Mouse (Mus musculus): ENCODE data around the gene Rnf146.

Gene Rnf146

GRCm38 (mm10) chr10:29362197-29362900 lies at the start of gene Rnf146:
Gene Rnf146, minus strand, starts transcription at chr10:29362442.
- no peak for DNase-seq (ENCODE audit: low read depth)

- no peak for DNase-seq (ENCODE audit: low read depth)
These were observed 40.5 kb upstream of the Rnf146 start for GRCm38 (mm10) chr10:29402656-29403268.

GRCm38 (mm10) chr10:29394890-29395289 lies 32.6 kb upstream of the Rnf146 start:
- peak; percentile 18 for DNase-seq (ENCODE audit: low read depth)

GRCm38 (mm10) chr10:29381558-29381957 lies 19.3 kb upstream of the Rnf146 start:
- DNase-seq (ENCODE audit: low read depth): no peak

GRCm38 (mm10) chr10:29374065-29374464 lies 11.8 kb upstream of the Rnf146 start:
- no peak for DNase-seq (ENCODE audit: low read depth)

GRCm38 (mm10) chr10:29361464-29362196 lies 612 bp downstream of the Rnf146 start:
- DNase-seq (ENCODE audit: low read depth): peak; percentile 87

- no peak for DNase-seq (ENCODE audit: low read depth)
These were observed 1.2 kb downstream of the Rnf146 start for GRCm38 (mm10) chr10:29361095-29361463.

GRCm38 (mm10) chr10:29354183-29354582 lies 8.1 kb downstream of the Rnf146 start:
- DNase-seq (ENCODE audit: low read depth): no peak

GRCm38 (mm10) chr10:29352575-29352974 lies 9.7 kb downstream of the Rnf146 start:
- DNase-seq (ENCODE audit: low read depth): no peak

- no peak for DNase-seq (ENCODE audit: low read depth)
These were observed 10.8 kb downstream of the Rnf146 start for GRCm38 (mm10) chr10:29351420-29351819.

GRCm38 (mm10) chr10:29346638-29347037 lies 15.6 kb downstream of the Rnf146 start:
- no peak for DNase-seq (ENCODE audit: low read depth)

- no peak for DNase-seq (ENCODE audit: low read depth)
These were observed 18.0 kb downstream of the Rnf146 start for GRCm38 (mm10) chr10:29344232-29344631.

- peak; percentile 91 for DNase-seq (ENCODE audit: low read depth)
These were observed 23.7 kb downstream of the Rnf146 start for GRCm38 (mm10) chr10:29338355-29339056.

- no peak for DNase-seq (ENCODE audit: low read depth)
These were observed 28.4 kb downstream of the Rnf146 start for GRCm38 (mm10) chr10:29333836-29334235.

GRCm38 (mm10) chr10:29324817-29325216 lies 37.4 kb downstream of the Rnf146 start:
- DNase-seq (ENCODE audit: low read depth): no peak

- peak; percentile 45 for DNase-seq (ENCODE audit: low read depth)
These were observed 48.3 kb downstream of the Rnf146 start for GRCm38 (mm10) chr10:29313905-29314304.

GRCm38 (mm10) chr10:29313064-29313638 lies 49.1 kb downstream of the Rnf146 start, which contains the start of gene Echdc1:
Gene Echdc1, plus strand, starts transcription at chr10:29313166.
- DNase-seq (ENCODE audit: low read depth): peak; percentile 92

- peak; percentile 8 for DNase-seq (ENCODE audit: low read depth)
These were observed 50.6 kb downstream of the Rnf146 start for GRCm38 (mm10) chr10:29311480-29312219.

- no peak for DNase-seq (ENCODE audit: low read depth)
These were observed 60.0 kb downstream of the Rnf146 start for GRCm38 (mm10) chr10:29302230-29302629.
